Mouse (Mus musculus): ENCODE results near the gene Tdrd12. TPM values are rescaled to one million over a fixed set of nuclear protein-coding genes. Genes with fewer than 3 reads are reported as not detected.
A peak's percentile ranks its signal among the peaks of the same experiment; 100 is the strongest.
"Not testable (repeated sequence)": the region's sequence is repeated elsewhere in the genome, so short reads cannot be mapped to it uniquely, and the experiment has no call there.

Gene Tdrd12
- 0.18 and 0.20 TPM in 2 replicates for polyA plus RNA-seq (2016; fragmentation: Nextera tagmentation; extraction: Ambion mirVana)

DNA sequence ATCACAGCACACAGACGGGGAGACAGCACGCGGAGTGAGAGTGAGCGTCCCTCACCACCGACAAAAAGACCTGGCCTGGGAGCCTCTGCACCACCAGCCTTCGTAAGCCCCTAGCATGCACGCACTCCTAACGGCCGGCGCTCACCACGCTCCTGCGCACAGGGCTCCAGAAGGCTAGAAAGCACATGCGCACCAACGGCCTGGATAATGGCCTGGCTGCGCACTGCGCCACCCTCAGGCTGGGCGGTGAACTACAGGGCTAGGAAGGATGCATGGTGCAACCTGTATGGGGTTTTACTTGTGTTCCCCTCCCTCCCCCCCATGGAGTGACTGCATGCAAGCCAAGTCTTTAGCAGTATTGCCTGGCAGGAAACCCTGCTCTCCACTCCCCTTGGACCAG is at the start of gene Tdrd12:
Gene Tdrd12, minus strand, starts transcription at position 184 of the 400 bp plus-strand sequence.
- H3K36me3 ChIP-seq = no peaks in the 10 kb centered on the region
- H3K27me3 ChIP-seq (ENCODE audit: insufficient read depth, poor library complexity, severe bottlenecking) = no peaks in the 10 kb centered on the region
- WGBS = 83% methylated on average over 17 of the region's 17 CpGs
- no peaks in the 10 kb centered on the region for H3K4me1 ChIP-seq
- no peak within 1 kb of the TSS for H3K4me3 ChIP-seq
- DNase-seq (ENCODE audit: low spot score) = no peak
- no peak within 1 kb of the TSS for H3K27ac ChIP-seq
- no peaks in the 10 kb centered on the region for H3K9me3 ChIP-seq

DNA sequence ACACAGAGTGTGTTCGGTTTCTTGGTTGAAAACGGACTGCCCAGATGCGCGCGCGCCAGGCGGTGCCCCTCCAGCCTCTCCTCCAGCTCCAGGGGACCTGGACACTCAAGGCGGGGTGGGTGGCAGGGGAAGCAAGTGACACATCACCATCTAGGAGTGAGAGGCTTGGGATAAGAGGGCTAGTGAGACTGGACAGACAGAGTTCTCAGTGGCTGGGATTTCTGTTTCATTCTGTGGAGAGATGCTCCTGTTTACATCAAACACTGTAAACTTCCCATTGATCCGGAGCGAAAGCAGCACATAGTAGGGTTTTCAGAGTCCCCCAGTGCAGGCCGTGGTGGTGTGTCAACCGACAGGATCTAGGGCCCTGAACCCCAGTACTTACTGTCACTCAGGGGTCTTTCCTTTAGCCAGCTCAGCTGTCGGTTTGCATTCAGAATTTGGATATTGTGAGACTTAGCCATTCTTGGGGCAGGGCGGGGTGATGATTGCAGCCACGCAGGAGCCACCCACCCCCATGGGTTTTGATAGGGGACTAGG is 49.4 kb upstream of the Tdrd12 start:
- no peak for DNase-seq (ENCODE audit: low spot score)
- Histone ChIP-seq H3K27ac (peak overlapping the region; percentile 88), H3K27me3 (ENCODE audit: insufficient read depth, poor library complexity, severe bottlenecking) (peaks cover 26% of the 10 kb centered on the region), H3K4me1 (peaks cover 36% of the 10 kb centered on the region), H3K4me3 (peak overlapping the region; percentile 88), H3K9me3 (no peaks in the 10 kb centered on the region), H3K36me3 (peaks cover 7% of the 10 kb centered on the region)
- WGBS = 19% methylated on average over 15 of the region's 15 CpGs

DNA sequence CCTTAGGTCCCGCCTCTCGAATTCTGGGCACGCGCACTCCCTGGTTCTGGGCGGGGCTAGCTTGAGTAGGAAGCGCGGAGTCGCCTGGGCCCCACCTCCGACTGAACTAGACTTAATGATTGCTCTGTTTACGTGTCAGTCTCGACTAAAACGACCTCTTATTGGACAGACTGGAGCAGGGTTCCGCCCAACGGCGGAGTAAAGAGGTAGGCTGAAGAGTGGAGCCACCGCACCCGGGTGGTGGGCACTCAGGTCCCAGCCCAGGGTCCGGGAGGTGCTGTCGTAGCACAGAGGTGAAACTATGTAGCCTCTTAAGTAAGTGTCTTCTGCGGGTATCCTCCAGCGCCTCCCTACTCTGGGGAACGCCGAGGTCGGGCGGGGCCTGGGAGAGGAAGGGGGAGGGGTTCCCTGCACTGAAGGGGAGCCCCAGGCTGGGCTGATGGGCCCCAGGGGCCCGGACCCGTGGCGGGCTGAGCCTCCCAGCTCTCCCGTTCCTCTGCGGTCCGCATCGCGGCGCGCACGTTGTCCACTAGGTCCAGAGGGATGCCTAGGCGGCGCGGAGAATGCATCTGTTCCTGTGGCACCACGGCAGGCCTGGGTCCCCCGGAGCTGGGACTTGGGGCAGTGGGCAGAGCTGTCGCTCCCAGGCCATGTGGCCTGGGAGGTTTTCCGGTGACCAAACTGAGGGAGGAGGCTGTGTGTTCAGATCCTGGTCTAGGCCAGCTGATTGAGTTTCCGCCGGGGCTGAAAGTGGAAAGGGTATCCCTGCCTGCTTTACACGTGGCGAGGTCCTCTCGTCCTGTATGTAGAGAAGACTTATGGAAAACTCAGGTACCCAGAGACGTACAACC is 48.7 kb upstream of the Tdrd12 start, which contains the start of gene Ankrd27:
Gene Ankrd27, plus strand, starts transcription at position 190 of the 851 bp plus-strand sequence.
- DNase-seq (ENCODE audit: low spot score) = peak; percentile 98
- peak within 1 kb of the TSS; percentile 88 for H3K27ac ChIP-seq
- H3K36me3 ChIP-seq = 0 out of 2 replicates have a peak, but pooled peaks cover under 1% of the 10 kb centered on the region
- no peaks in the 10 kb centered on the region for H3K9me3 ChIP-seq
- H3K4me1 ChIP-seq = peaks cover 36% of the 10 kb centered on the region
- peak within 1 kb of the TSS; percentile 88 for H3K4me3 ChIP-seq
- peaks cover 26% of the 10 kb centered on the region for H3K27me3 ChIP-seq (ENCODE audit: insufficient read depth, poor library complexity, severe bottlenecking)
- under 1% methylated on average over 49 of the region's 49 CpGs for WGBS

DNA sequence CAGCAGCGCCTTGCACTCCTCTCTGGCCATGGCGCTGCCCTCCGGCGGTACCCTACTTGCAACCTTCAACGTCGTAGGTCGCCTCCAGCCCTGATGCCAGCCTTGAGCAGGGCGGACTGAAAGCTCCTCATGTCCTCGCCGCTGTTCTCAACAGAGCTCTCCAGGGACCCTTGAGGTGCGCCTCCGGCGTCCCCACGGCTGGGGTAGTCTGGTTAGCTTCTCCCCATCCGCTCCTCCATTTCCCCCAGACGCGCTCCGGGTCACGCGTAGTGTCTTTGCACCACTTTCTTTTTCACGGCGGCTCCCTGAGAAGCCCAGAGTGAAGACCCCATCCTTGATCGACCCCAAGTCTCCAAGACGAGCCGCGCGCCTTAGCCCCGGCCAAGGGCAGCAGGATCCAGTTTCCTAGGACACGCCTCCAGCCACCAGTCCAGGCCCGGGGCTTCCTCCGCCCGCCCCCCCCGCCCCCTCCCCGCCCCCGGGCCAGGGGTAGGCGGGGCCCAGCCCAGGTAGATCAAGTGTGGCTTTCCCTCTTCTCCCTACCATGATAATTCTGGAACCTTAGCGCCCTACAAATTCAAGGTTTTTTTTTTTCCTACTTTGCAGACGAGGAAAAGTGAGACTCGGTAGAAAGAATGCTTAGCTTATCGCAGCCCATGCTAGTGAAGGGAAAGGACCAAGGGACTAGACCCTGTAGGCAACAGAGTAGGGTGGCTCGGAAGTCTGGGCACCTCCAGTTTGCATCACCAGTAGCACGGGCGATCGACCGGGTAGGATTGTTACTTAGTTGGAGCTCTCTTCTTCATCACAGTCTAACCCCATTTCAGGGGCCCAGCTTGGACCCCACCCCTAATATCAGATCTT is 47.9 kb upstream of the Tdrd12 start, which contains the start of gene Rgs9bp:
Gene Rgs9bp, minus strand, starts transcription at position 392 of the 864 bp plus-strand sequence.
- Histone ChIP-seq H3K27me3 (ENCODE audit: insufficient read depth, poor library complexity, severe bottlenecking) (peaks cover 26% of the 10 kb centered on the region), H3K9me3 (no peaks in the 10 kb centered on the region), H3K4me3 (peak within 1 kb of the TSS; percentile 88), H3K27ac (peak within 1 kb of the TSS; percentile 88), H3K4me1 (peaks cover 36% of the 10 kb centered on the region), H3K36me3 (no peaks in the 10 kb centered on the region)
- peak; percentile 92 for DNase-seq (ENCODE audit: low spot score)
- WGBS = under 1% methylated on average over 45 of the region's 45 CpGs

DNA sequence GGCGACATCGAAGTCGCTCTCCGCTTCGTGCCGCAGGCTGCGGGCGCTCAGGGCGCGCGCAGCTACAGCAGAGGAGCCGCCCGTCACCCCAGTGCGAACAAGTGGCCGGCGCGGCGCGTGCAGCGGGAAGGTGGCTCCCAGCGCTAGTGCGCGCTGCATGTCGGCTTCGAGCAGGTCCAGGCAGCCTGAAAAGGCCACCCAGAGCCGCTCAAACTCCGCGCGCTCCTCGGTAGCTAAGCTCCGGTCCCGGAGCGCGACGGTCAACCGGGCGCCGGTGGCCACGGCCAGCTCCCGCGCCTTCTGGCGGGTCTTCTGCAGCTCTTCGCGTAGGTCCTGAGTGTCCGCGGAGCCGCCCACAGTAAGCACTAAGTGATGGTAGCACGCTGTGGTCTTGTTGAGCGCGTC is 47.2 kb upstream of the Tdrd12 start:
- H3K4me3 ChIP-seq = peak overlapping the region; percentile 88
- H3K27me3 ChIP-seq (ENCODE audit: insufficient read depth, poor library complexity, severe bottlenecking) = peaks cover 26% of the 10 kb centered on the region
- WGBS = under 1% methylated on average over 50 of the region's 50 CpGs
- H3K36me3 ChIP-seq = no peaks in the 10 kb centered on the region
- peaks cover 36% of the 10 kb centered on the region for H3K4me1 ChIP-seq
- no peak for DNase-seq (ENCODE audit: low spot score)
- H3K9me3 ChIP-seq = no peaks in the 10 kb centered on the region
- H3K27ac ChIP-seq = peak overlapping the region; percentile 88

DNA sequence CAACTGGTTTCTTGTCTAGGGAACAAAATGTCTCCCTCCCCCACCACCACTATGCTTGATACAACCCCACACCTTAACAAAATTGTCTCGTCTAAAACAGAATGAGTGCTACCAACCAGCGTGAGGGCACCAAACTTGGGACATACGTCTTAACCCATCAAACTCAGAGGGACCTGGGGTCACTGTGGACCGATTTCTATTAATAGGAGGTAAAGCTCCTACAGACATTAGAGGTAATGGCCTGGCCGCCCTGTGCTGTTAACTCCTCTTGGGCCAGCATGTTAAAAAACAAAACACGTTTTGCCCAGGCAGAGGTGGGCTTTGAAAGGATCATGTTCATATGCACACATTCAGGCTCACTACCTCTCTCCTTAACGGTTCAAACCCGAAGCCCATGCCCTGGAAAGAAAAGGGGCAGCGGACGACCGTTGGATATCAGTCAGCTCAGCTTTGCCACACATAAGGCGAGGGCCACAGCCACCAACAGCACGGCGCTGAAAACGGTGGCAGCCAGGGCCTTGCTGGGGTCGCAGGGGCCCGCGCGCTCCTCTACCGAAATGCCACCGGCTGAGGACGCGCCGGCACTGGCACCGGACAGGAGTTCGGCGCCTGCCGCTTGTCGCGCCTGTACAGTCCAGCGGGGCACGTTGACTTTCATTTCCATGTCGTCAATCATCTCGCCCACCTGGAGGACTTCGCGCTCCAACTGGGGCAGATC is 46.7 kb upstream of the Tdrd12 start:
- H3K27me3 ChIP-seq (ENCODE audit: insufficient read depth, poor library complexity, severe bottlenecking) = peaks cover 26% of the 10 kb centered on the region
- DNase-seq (ENCODE audit: low spot score) = no peak
- peak overlapping the region; percentile 88 for H3K4me3 ChIP-seq
- H3K4me1 ChIP-seq = peaks cover 36% of the 10 kb centered on the region
- WGBS = 3% methylated on average over 36 of the region's 36 CpGs
- H3K27ac ChIP-seq = peak overlapping the region; percentile 88
- no peaks in the 10 kb centered on the region for H3K9me3 ChIP-seq
- no peaks in the 10 kb centered on the region for H3K36me3 ChIP-seq

DNA sequence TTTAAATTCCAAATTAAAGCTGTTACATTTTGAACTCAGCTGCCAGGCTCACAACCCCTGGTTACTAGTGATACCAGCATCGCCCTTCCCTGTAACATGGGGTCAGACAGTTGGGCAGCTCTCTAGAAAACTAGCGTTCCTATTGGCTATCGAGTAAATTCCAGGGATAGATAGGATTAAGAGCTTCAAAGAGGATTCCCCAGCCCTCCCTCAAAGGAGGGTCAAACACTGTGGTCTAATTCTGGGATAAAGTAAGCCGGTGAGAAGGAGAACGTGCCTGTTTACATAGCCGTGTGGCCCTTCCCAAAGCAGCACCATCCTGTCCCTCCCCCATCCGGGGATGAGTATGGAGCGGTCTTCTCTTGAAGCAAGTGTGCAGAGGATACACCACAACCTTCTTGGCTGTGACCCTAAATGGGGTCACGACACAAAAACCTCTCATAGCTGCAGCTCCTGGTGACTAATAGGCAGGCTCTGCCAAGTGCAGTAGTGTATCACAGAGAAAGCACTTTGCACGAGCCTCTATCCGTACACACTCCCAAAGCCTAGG is 46.0 kb upstream of the Tdrd12 start:
- H3K4me3 ChIP-seq = peak overlapping the region; percentile 88
- 8% methylated on average over 11 of the region's 11 CpGs for WGBS

DNA sequence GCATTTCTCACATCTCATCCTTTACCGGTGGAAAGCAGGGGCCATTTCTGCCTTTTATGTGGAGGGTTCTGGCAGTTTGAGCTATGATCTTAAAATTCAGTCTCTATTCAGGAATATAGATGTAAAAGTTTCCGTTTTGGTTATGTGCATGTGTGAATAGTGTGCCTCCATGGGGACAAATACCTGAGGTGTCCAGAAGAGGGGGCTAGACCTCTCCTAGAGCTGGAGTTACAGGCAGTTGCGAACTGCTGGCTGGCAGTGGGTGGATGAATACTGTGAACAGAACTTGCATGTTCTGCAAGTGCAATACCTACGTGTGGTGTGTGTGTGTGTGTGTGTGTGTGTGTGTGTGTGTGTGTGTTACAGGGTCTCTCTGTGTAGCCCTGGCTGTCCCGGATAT is 45.2 kb upstream of the Tdrd12 start:
- peaks cover 26% of the 10 kb centered on the region for H3K27me3 ChIP-seq (ENCODE audit: insufficient read depth, poor library complexity, severe bottlenecking)
- H3K27ac ChIP-seq = no peak overlapping the region
- DNase-seq (ENCODE audit: low spot score) = no peak
- H3K4me1 ChIP-seq = peaks cover 30% of the 10 kb centered on the region
- no peaks in the 10 kb centered on the region for H3K36me3 ChIP-seq
- 63% methylated on average over 5 of the region's 5 CpGs for WGBS
- no peaks in the 10 kb centered on the region for H3K9me3 ChIP-seq
- H3K4me3 ChIP-seq = no peak overlapping the region

More for the DNA sequence above, 46.0 kb upstream of the Tdrd12 start:
- no peaks in the 10 kb centered on the region for H3K36me3 ChIP-seq
- H3K27ac ChIP-seq = peak overlapping the region; percentile 24; the same call in 1 of the 2 replicates
- H3K27me3 ChIP-seq (ENCODE audit: insufficient read depth, poor library complexity, severe bottlenecking) = peaks cover 26% of the 10 kb centered on the region
- H3K9me3 ChIP-seq = no peaks in the 10 kb centered on the region
- no peak for DNase-seq (ENCODE audit: low spot score)
- H3K4me1 ChIP-seq = peaks cover 36% of the 10 kb centered on the region

DNA sequence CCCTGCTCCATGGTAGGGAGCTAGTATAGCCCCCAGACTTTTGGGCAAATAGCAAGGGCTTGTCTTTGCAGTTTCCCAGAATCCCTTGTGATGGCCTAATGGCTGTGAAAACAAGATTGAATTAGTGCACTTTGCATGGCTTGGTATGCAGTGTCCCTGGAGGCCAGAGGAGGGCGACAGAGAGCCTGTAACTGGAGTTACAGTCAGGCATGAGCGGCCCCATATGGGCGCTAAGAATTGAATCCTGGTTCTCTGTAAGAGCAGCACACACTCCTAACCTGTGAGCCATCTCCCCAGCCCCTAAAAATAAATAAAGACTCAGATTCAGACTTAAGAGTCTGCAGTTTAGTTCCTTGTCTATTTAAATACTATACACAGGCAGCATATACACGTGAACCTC is 42.3 kb upstream of the Tdrd12 start:
- Histone ChIP-seq H3K4me1 (peaks cover 13% of the 10 kb centered on the region), H3K9me3 (no peaks in the 10 kb centered on the region), H3K27ac (no peak overlapping the region), H3K4me3 (no peak overlapping the region), H3K36me3 (no peaks in the 10 kb centered on the region), H3K27me3 (ENCODE audit: insufficient read depth, poor library complexity, severe bottlenecking) (peaks cover 24% of the 10 kb centered on the region)
- no peak for DNase-seq (ENCODE audit: low spot score)
- WGBS = 27% methylated on average over 4 of the region's 4 CpGs

DNA sequence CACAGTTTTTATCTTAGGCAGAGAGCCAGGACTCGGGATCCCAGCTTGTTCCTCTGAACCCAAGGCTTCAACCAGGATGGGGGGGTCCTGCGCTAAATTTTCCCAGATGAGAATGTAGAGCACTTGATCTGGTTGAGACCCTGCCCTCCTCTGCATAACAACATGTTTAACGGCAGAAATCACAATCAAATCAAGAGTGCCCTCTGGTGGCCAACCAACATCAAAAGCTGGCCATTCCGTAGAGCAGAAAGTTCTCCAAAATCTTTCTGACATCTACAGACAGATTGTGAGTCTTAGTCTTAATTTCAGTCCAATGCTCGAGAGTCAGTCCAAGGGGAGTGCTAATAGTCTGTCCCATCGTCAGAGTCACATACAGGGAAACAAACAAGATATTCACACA is 33.3 kb upstream of the Tdrd12 start:
- not testable (repeated sequence) for H3K4me3 ChIP-seq; H3K9me3 ChIP-seq; H3K36me3 ChIP-seq; DNase-seq (ENCODE audit: low spot score); H3K4me1 ChIP-seq; H3K27me3 ChIP-seq (ENCODE audit: insufficient read depth, poor library complexity, severe bottlenecking); H3K27ac ChIP-seq
- WGBS = 26% methylated on average over 6 of the region's 6 CpGs

DNA sequence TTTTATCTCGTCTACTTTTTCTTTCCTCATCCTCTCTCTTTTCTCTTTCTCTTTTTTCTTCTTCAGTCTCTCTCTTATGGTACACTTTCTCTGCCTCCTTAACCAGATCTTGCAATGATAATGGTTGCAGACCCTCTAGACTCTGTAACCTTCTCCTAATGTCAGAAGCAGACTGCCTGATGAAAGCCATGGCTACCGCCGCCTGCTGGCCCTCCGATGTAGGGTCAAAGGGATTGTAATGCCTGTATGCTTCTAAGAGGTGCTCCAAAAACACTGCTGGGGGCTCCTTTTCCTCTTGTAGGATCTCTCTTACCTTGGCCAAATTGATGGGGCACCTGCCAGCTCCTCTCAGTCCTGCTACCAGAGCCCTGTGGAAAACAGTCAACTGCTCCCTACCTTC is 32.2 kb upstream of the Tdrd12 start:
- not testable (repeated sequence) for DNase-seq (ENCODE audit: low spot score); H3K4me3 ChIP-seq; H3K27ac ChIP-seq; H3K36me3 ChIP-seq; H3K4me1 ChIP-seq; H3K27me3 ChIP-seq (ENCODE audit: insufficient read depth, poor library complexity, severe bottlenecking); H3K9me3 ChIP-seq
- 83% methylated on average over 4 of the region's 4 CpGs for WGBS

DNA sequence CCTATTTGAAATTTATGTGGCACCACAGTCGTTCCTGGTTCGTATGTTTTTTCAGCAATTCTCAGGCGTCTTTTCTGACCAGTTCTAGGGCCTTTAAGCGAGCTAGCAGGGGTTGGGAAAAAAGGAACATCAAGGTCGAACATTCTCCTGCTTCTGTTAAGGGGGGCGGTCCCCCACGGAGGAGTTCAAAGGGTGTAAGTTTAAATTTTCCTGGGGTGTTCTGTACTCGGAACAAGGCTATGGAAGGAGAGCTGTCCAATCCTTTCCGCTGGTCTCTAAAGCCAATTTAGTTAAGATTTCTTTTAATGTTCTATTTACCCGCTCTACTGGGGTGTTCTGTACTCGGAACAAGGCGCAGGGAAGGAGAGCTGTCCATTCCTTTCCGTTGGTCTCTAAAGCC is 28.4 kb upstream of the Tdrd12 start:
- H3K36me3 ChIP-seq; H3K4me3 ChIP-seq; H3K9me3 ChIP-seq; H3K27me3 ChIP-seq (ENCODE audit: insufficient read depth, poor library complexity, severe bottlenecking); H3K4me1 ChIP-seq; H3K27ac ChIP-seq; DNase-seq (ENCODE audit: low spot score): not testable (repeated sequence)
- WGBS = 80% methylated on average over 13 of the region's 13 CpGs
